Mouse (Mus musculus): ENCODE results near the gene Zwilch. TPM values are rescaled to one million over a fixed set of nuclear protein-coding genes. Genes with fewer than 3 reads are reported as not detected.
"Not testable (repeated sequence)": the region's sequence is repeated elsewhere in the genome, so short reads cannot be mapped to it uniquely, and the experiment has no call there.

Gene Zwilch
- 5.5 and 5.6 TPM in 2 replicates for polyA plus RNA-seq (2012; rRNA removed)

DNA sequence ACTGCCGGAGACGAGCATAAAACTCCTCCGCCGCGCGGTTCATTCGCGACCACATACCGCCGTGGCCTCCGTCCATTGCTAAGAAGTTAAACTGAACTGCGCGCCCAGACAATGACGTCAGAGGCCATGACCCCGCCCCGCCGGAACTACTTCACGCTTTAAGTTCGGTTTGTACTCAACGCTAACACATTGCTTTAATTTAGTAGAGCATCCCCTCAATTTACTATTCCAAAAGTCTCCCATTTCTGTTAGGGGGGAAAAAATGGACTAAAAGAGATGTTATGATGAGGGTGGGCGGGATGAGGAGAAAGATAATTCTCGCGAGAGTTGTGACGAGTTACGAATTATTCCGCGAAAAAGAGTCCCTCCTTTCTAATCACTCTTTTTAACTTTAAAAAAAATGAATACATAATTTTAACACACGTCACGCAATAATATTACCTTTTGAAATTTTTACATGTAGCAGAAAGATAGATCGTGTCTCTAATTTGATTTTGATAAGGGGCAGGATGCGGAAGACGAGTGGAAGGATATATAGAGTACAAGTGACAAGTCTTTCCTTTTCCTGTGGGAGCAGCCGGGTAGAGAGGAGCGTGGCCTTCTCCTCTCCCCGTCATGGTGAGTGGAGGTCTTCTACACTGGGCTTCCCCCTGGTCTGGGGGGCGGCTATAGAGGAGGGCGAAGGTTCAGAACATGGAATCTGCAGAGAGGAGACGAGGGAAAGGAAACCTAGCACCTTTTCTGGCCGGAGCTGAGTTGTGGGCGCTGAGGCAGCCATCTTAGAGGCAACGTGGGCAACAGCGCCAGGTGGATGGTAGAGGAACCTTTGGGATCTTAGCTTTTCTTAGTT is at the start of gene Zwilch, which contains the start of gene Rpl4:
Gene Zwilch, minus strand, starts transcription at position 289 of the 850 bp plus-strand sequence.
Gene Rpl4, plus strand, starts transcription at position 560 of the 850 bp plus-strand sequence.
- peak; percentile 71 for DNase-seq (ENCODE audit: low spot score)

- no peak for DNase-seq (ENCODE audit: low spot score)
These were observed 49.2 kb upstream of the Zwilch start for GRCm38 (mm10) chr9:64222098-64222497.

- DNase-seq (ENCODE audit: low spot score), result no peak
These were observed 48.6 kb upstream of the Zwilch start for GRCm38 (mm10) chr9:64221480-64221879.

GRCm38 (mm10) chr9:64220603-64221002 is 47.7 kb upstream of the Zwilch start:
- DNase-seq (ENCODE audit: low spot score), result no peak

DNA sequence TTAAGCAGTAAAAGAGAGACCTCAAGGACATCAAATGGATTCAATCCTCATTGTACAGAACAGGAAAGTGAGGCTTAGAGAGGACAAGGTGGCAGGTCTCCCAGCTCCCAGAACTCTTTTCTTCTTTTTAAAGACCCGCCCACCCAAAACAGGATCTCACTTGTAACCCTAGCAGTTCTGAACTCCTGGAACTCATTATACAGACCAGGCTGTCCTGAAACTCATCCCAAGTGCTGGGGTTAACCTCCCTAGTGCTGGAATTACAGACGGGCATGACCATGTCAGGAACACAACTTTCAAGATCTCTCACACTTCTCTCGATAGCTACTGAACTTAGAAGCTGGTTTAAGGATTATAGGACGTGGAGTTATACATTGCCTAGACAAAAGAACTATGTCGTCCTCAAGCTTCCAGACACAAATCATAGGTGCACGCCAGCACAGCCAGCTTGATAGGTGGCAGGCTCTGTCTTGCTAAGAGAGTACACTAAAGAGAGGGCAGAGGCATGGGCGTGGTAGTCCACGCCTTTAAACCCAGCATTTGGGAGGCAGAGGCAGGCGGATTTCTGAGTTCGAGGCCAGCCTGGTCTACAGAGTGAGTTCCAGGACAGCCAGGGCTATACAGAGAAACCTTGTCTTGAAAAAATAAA is 47.0 kb upstream of the Zwilch start:
- no peak for DNase-seq (ENCODE audit: low spot score)

GRCm38 (mm10) chr9:64219305-64219704 is 46.4 kb upstream of the Zwilch start:
- no peak for DNase-seq (ENCODE audit: low spot score)

DNA sequence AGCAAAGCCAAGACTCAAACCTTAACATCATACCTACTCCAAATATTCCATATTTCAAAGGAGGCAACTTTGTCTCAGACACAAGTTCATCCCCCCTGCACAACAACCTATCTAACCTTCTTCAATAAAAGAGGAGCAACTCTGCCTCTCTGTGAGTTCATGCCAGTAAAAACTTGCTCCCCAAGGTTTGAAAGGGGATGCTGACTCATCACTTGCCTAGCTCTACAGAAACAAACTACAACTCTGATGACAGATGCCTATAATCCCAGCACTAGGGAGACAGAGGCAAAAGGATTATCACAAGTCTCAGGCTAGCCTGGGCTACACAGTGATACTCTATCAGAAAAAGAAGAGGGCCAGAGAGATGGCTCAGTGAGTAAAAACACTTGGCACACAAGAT is 45.0 kb upstream of the Zwilch start:
- DNase-seq (ENCODE audit: low spot score), result no peak

GRCm38 (mm10) chr9:64216641-64217040 is 43.7 kb upstream of the Zwilch start:
- DNase-seq (ENCODE audit: low spot score), result no peak

DNA sequence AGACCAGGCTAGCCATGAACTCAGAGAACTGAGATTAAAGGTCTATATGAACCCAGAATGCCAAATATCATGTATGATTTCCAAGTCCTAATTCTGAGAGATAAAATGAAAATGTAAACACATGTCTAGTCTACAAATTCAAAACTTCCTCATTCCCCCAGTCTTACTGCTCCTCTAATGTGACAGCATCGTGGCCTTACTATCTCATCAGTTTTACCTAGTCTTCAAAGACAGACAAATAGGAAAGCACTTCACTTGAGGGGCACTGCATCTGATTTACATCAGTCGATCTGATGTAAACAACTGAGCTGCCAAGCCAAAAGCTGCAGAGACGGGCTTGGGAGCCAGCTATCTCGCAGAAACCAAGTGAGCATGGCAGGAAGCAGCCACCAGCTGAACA is 43.2 kb upstream of the Zwilch start:
- DNase-seq (ENCODE audit: low spot score), result no peak

DNA sequence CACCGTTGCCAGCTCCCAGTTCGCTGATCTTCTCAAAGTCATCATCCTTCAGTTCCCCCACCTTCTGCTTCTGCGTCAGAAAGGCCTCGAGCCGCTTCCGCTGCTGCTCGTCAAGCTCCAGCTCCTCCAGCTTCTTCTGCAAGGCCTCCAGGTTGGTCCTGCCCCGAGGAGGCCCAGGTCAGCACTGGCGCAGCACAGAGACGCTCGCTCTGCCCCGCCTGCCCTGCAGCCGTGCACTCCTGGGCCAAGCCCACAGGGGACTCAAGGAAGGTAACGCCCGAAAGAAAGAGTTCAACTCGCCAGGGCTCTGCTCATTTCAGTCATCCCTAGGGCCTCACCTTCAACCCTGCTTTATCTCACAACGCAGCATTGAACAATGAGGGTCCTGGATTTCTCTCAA is 41.5 kb upstream of the Zwilch start:
- no peak for DNase-seq (ENCODE audit: low spot score)

- no peak for DNase-seq (ENCODE audit: low spot score)
These were observed 34.7 kb upstream of the Zwilch start for GRCm38 (mm10) chr9:64207509-64208084.

DNA sequence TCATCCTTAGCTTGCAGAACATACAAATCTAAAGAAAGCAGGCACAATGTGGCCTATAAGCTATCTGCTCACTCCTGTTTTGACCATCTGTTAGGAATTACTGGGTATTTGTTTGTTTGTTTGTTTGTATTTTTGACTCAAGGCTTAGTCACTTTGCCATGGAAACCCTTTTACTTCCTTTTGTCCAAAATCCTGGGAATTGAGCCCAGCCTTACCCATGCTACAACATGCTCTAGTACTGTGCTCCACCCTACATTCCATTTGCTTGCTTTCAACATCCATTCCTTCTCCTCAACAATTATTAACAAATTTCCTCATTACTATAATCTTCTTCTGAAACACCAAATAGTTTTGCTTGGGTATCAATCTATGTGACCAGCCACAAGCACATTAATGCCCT is 30.0 kb upstream of the Zwilch start:
- DNase-seq (ENCODE audit: low spot score), result no peak

- no peak for DNase-seq (ENCODE audit: low spot score)
These were observed 29.4 kb upstream of the Zwilch start for GRCm38 (mm10) chr9:64202331-64202730.

DNA sequence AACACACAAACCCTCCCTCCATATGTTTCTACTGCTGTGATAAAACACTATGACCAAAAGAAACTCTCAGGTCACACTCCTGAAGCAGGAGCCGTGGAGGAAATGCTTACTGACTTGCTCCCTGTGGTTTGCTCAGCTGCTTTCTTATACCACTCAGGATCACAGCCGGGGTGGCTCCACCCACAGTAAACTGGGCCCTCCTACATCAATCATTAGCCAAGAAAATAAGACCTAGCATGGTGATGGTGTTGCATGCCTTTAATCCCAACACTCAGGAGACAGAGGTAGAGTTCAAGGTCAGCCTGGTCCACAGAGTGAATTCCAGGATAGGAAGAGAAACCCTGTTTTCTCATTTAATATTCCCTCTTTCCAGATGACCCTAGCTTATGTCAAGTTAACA is 27.0 kb upstream of the Zwilch start:
- DNase-seq (ENCODE audit: low spot score), result no peak

DNA sequence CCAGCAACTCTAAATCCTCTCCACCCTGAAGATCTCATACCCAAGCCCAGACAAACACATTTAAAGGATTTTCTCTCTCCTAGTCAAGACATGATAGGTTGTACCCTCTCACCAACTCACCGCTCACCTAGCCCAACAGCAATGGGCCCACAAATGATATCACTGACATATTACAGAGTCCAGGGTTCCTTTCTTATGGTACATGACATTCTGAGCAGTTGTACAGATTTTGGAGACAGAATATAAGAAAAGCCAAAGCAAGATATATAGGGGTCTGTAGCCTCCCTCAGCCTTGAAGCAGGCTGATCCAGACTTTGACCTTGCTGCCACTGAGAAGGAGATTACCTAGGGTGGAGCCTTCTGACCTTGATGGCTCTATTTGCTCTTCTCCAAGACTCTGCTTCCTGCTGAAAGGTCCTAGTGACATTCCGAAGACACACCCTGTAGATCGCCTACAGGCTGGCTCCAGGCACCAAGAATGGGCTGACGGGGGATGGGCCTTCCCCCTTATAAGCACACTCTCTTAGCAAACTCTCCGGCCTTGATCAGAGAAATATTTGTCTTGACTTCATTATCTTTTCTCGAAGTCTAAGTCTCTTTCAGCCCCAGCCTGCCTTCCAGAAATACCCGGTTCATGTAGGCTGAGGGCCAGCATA is 26.0 kb upstream of the Zwilch start:
- not testable (repeated sequence) for DNase-seq (ENCODE audit: low spot score)

DNA sequence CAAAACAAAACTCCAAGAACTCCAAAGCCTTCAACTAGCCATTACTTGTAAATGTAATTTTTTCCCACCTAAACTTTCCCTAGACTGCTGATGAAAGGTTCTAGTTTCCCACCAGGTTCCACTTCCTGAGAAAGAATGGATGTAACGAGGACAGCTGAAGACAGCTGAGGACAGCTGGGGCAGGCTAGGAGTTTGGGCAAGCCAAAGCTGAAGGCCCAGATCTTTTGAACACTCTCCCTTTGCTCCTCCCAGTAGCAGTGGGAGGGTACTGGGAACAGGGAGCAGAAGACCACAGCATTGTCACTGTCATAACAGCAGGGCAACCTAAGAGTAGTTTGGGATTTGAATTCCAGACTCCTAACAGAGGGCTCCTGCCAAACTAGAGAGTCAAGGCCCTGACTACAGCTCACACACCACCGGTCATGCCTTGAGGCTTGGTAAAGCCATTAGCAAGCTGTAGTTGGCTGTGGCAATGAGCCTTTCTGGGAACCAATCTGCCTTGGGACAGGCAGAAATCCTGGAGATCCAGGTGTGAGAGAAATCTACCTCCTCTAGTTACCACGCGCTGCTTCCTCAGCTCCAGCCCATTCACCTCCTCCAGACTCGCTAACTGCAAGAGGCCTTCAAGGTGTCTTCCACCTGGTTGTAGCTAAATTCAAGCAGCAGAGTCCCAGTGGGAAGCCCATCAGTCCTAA is 25.3 kb upstream of the Zwilch start:
- no peak for DNase-seq (ENCODE audit: low spot score)

GRCm38 (mm10) chr9:64197524-64197923 is 24.6 kb upstream of the Zwilch start:
- no peak for DNase-seq (ENCODE audit: low spot score)

DNA sequence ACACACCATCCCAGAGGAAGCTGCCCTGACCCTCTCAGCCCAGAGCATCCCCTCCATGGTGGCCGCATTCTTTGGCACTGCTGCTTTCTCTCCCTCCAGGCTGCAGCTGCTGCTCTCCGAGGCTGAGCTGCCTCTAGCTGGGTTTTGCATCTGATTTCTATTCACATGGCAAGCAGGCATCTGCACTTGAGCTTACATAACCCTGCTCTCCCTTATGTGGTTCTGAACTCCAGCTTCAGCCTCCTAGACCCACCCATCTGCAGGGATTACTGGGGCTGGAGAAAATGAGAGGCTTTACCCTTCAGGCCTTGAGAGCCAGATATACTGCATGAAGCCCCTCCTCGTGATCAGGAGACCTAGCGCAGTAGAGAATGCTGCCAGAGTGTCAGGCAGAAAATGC is 22.6 kb upstream of the Zwilch start:
- DNase-seq (ENCODE audit: low spot score), result no peak

DNA sequence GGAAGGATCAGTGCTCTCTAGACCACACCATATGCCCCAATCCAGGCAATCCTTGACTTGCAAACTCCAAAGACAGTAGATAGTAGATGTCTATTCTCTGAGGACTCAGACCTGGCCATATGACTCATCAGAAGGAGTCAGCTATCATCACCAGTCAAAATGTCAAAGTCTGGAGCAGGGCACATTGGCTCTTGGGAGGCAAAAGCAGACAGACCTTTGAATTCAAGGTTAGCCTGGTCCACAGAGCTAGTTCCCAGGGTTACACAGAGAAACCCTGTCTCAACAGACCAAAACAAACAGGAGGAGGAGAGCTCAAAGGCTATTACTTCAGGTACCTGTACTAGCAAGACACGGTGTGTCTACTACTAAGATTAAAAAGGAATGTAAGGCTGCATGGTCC is 21.0 kb upstream of the Zwilch start:
- no peak for DNase-seq (ENCODE audit: low spot score)

- no peak for DNase-seq (ENCODE audit: low spot score)
These were observed 11.4 kb upstream of the Zwilch start for GRCm38 (mm10) chr9:64184166-64184840.

- not testable (repeated sequence) for DNase-seq (ENCODE audit: low spot score)
These were observed 10.4 kb upstream of the Zwilch start for GRCm38 (mm10) chr9:64183295-64183694.

Measured in urinary bladder, adult 2 months (tissue).